Mouse (Mus musculus): ENCODE data around the gene Schip1.

Gene Schip1

GRCm38 (mm10) chr3:68512327-68512726 lies 447.7 kb downstream of the Schip1 start:
- no peak for DNase-seq (ENCODE audit: low spot score)

- DNase-seq (ENCODE audit: low spot score), result no peak
Measured at GRCm38 (mm10) chr3:68513340-68514119, 448.9 kb downstream of the Schip1 start.

GRCm38 (mm10) chr3:68514120-68514497 lies 449.5 kb downstream of the Schip1 start:
- DNase-seq (ENCODE audit: low spot score), result no peak

GRCm38 (mm10) chr3:68514717-68515116 lies 450.1 kb downstream of the Schip1 start:
- no peak for DNase-seq (ENCODE audit: low spot score)

DNA sequence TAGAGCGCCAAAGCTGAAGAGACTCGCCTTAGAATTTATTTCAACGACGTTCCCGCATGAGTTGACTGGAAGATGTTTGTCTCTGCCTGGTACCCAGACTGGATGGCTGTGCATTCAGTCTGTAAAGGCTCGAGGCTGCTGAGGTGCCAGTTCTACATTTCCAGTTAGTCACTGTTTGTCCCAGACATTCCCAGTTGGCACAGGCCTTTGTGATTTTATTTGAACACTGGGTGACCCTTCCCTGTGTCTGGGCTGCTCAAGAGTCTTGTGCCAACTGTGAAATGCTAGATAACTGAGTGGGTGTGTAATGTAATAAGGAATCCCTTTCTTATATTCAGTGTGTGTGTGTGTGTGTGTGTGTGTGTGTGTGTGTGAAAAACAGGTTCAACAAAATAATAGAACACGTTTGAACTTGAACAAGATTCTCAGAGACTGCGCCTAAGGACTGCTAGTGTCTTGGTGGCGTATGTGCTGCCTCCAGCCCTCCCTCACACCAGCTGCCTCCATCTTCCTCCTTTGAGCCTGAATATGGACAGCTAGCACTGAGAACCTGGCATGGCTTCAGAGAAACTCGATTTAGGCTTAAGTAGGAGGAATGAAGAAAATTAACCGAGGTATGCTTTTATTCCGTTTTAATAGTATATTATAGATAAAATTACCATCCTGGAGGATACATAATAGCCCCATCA lies 451.9 kb downstream of the Schip1 start:
- no peak for DNase-seq (ENCODE audit: low spot score)

- no peak for DNase-seq (ENCODE audit: low spot score)
Measured at GRCm38 (mm10) chr3:68517236-68517635, 452.6 kb downstream of the Schip1 start.

- no peak for DNase-seq (ENCODE audit: low spot score)
Measured at GRCm38 (mm10) chr3:68518041-68518440, 453.4 kb downstream of the Schip1 start.

- DNase-seq (ENCODE audit: low spot score), result no peak
Measured at GRCm38 (mm10) chr3:68518586-68518985, 454.0 kb downstream of the Schip1 start.

DNA sequence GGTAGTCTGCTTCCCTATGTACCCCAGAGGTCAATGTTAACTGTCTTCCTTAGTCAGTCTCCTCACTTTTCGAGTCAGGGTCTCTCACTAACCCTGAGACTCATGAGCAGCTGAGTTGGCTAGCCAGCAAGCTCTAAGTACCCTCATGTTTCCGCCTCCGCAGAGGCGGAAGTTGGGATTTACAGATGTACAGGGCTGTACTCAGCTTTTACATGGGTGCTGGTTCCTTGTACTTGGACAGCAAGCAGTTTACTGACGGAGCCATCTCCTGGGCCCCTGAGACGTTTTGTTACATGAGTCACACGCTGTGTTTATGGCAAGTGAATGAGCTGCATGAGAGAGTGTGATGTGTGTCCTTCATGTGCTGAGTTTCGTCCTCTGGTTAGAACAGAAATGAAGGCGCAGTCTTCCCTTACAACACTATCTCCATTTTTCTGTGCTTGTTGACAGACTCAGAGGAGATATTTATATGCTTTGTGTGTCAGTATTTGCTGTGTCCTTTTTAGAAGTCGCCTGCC lies 460.8 kb downstream of the Schip1 start:
- no peak for DNase-seq (ENCODE audit: low spot score)

DNA sequence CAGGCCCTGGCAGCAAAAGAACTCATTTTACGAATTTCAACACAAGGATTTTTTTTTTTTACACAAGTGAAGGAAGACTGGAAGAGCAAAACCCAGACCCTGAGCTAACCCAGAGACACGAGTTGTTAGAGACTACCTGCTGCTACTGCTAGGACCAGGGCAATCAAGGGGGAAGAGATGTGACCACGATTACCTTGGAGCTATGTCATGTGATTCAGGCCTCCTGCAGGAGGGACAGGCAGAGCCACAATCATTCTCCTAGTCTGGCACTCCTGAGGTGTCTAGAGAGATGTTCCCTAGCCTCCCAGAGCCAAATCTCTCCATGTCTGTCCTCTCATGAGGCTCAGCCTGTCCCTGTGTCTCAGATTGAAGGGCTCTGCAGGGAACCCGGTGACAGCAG lies 461.8 kb downstream of the Schip1 start:
- no peak for DNase-seq (ENCODE audit: low spot score)

- no peak for DNase-seq (ENCODE audit: low spot score)
Measured at GRCm38 (mm10) chr3:68527182-68527581, 462.6 kb downstream of the Schip1 start.

GRCm38 (mm10) chr3:68531908-68532307 lies 467.3 kb downstream of the Schip1 start:
- no peak for DNase-seq (ENCODE audit: low spot score)

GRCm38 (mm10) chr3:68534571-68535051 lies 470.0 kb downstream of the Schip1 start:
- peak; percentile 18 for DNase-seq (ENCODE audit: low spot score)

DNA sequence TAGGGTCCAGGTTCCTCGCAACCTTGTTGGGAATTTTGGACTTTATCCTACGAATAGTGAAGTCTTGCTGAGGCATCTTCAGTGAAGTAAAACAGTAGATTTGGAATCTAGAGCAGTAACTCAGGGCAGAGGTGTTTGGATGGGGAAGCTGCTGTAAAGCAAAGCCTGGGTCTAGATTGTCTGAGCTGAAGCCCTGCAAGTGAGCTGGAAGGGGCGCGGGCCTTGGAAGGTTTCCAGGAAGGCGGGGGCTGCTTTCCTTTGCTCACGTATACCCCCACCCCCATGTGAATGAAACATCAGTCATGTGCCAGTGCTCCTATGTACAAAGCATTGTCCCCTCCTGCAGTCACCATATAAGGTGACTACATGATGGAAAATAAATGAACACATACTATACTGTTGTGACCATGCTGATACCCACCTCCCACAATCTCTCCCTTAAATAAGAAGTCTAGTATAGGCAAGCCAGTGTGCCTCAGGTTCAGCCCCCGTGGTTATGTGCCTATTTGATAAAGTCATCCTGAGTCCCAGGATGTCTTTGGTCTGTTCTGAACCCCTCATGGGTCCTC lies 470.6 kb downstream of the Schip1 start:
- DNase-seq (ENCODE audit: low spot score), result no peak

DNA sequence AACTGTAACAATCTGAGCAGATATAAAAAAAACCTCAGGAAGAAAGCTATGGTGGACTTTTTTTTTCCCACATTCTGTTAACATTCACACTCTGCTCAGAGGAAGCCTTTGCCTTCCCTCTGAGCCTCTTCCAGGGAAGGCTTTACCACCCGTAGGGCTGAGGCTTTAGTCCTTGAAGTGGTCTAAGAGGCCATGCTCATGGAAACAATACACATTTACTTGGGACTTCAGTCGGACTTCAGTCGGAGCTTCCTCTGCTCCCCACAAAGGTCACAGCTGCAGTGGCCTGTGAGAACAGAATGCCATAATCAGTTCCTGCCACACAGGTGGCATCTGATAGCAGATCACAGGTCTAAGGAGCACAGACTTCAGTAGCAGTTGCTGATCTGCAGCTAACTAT lies 471.5 kb downstream of the Schip1 start:
- DNase-seq (ENCODE audit: low spot score), result no peak

- no peak for DNase-seq (ENCODE audit: low spot score)
Measured at GRCm38 (mm10) chr3:68541688-68542087, 477.1 kb downstream of the Schip1 start.

DNA sequence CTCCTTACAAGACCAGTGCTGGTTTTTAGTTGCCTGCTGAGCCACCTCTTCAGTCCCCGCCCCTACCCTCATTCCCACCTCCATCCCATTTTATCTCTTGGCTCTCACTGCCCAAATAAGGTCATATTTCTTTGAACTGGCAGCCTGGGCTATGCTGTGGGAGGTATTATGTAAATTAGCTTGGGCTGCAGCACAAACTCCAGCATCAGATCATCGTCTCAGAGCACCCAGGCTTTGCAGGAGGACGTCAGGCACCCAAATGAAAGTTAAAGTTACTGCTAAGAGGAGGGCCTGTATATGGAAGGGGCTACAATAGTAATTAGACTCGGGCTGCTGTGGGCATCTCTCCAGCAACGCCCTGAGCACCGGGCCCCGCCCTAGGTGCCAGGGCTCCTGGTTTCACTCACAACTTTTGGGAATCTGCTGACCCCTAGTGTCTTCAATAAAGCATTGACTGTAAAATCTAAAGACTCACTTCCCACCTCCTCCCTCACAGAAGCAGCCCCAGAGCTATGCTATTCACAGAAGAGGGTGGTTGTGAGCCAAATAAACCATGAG lies 478.4 kb downstream of the Schip1 start:
- DNase-seq (ENCODE audit: low spot score), result peak; percentile 81

GRCm38 (mm10) chr3:68544811-68545210 lies 480.2 kb downstream of the Schip1 start:
- DNase-seq (ENCODE audit: low spot score), result peak; percentile 14

GRCm38 (mm10) chr3:68545898-68546297 lies 481.3 kb downstream of the Schip1 start:
- DNase-seq (ENCODE audit: low spot score), result no peak

GRCm38 (mm10) chr3:68555087-68555662 lies 490.6 kb downstream of the Schip1 start:
- DNase-seq (ENCODE audit: low spot score), result no peak

DNA sequence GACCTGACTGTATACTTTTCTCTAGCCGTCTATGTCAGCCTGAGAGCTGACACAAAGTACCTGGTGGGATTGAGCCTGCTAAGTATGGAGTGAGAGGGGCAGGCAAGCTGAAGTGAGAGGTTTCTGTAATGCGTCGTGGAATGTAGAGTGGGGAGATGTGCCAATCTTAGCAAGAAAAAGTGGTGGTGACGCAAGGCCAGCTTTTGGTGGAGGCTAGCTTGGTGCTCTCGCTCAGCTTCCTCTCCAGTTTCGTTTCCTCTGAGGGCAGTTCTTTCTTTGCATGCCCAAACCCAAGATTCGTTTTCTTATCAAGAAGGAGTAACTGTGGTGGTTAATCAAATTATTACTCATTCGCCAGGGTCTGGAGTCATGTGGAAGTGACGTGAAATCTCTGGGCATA lies 492.3 kb downstream of the Schip1 start:
- DNase-seq (ENCODE audit: low spot score), result no peak

GRCm38 (mm10) chr3:68558744-68559143 lies 494.1 kb downstream of the Schip1 start:
- no peak for DNase-seq (ENCODE audit: low spot score)

All from retina, embryonic 14.5 days (tissue).